Mouse (Mus musculus): ENCODE results near the gene Csdc2.

GRCm38 (mm10) chr15:81921255-81921654 lies 15.3 kb upstream of the Csdc2 start:
- TF ChIP-seq CTCF (conservative IDR thresholded peaks at IDR 0.05; ENCODE audit: insufficient read depth, insufficient read length, low read depth, low read length) = no peak
- no peak for TF ChIP-seq POLR2A (IDR thresholded peaks at IDR 0.05; ENCODE audit: low read depth, low read length)
